Mouse (Mus musculus): Measurements from ENCODE around the gene Hivep1. TPM values are rescaled to one million over a fixed set of nuclear protein-coding genes. Genes with fewer than 3 reads are reported as not detected.
A peak's percentile ranks its signal among the peaks of the same experiment; 100 is the strongest.

Gene Hivep1
- total and polyA plus RNA-seq, 3 experiments: 2.2 to 15.9 TPM; not detected in 1

- H3K27ac ChIP-seq (ENCODE audit: control insufficient read depth, low read depth, low read length): peak overlapping the region; percentile 75
- peaks cover 0 to 20% of the 10 kb centered on the region in 2 experiments; a peak in 3 of 4 replicates for H3K36me3 ChIP-seq (ENCODE audit: control insufficient read depth in 1 of 2, insufficient read depth in 2 of 2, low read length in 2 of 2)
Observed at GRCm38 (mm10) chr13:42064257-42064656, 12.4 kb downstream of the Hivep1 start.

GRCm38 (mm10) chr13:42070236-42070635, 18.4 kb downstream of the Hivep1 start:
- Histone ChIP-seq H3K27me3 (ENCODE audit: control insufficient read depth in 1 of 2, insufficient read depth in 2 of 2, low read length in 2 of 2) (no peaks in the 10 kb centered on the region), H3K4me1 (ENCODE audit: control insufficient read depth in 1 of 2, insufficient read depth in 2 of 2, low read length in 2 of 2) (peaks cover 0 to 9% of the 10 kb centered on the region in 2 experiments; a peak in 3 of 4 replicates), H3K9me3 (replicated peaks; ENCODE audit: insufficient read depth, low read length) (no peaks in the 10 kb centered on the region), H3K36me3 (ENCODE audit: control insufficient read depth in 1 of 2, insufficient read depth in 2 of 2, low read length in 2 of 2) (peaks cover 0 to 7% of the 10 kb centered on the region in 2 experiments; a peak in 3 of 4 replicates), H3K4me3 (ENCODE audit: control insufficient read depth in 1 of 2, insufficient read depth in 1 of 2, low read depth in 2 of 2, low read length in 2 of 2) (no peak overlapping the region), H3K79me2 (ENCODE audit: control insufficient read depth, insufficient read depth, low read length, poor library complexity) (peaks cover 2% of the 10 kb centered on the region; the same call in 1 of the 2 replicates), H3K9ac (ENCODE audit: control insufficient read depth, low read depth, low read length, poor library complexity, severe bottlenecking) (no peak overlapping the region), H3K27ac (ENCODE audit: control insufficient read depth, low read depth, low read length) (no peak overlapping the region)
- no peak for DNase-seq (ENCODE audit: low read depth, low spot score)
- TF ChIP-seq KAT2A (conservative IDR thresholded peaks at IDR 0.05; ENCODE audit: low read depth, low read length): no peak
- no peak for TF ChIP-seq UBTF (IDR thresholded peaks at IDR 0.05; ENCODE audit: borderline replicate concordance, insufficient read depth, low read depth, low read length)
- no peak for TF ChIP-seq MEF2A (IDR thresholded peaks at IDR 0.05; ENCODE audit: extremely low read depth, insufficient replicate concordance, low read depth, low read length, poor library complexity, severe bottlenecking)
- TF ChIP-seq USF2 (IDR thresholded peaks at IDR 0.05; ENCODE audit: borderline replicate concordance in 1 of 2, insufficient read depth in 1 of 2, low read depth in 1 of 2, low read length in 2 of 2): no peak
- no peak for TF ChIP-seq CTCF (IDR thresholded peaks at IDR 0.05 in 2 of 3, conservative IDR thresholded peaks at IDR 0.05 in 1 of 3; ENCODE audit: control insufficient read depth in 1 of 3, insufficient read depth in 1 of 3, low read depth in 2 of 3, low read length in 3 of 3, poor library complexity in 1 of 3, severe bottlenecking in 1 of 3)
- TF ChIP-seq HCFC1 (IDR thresholded peaks at IDR 0.05; ENCODE audit: low read depth, low read length): no peak
- no peak for TF ChIP-seq MAFK (IDR thresholded peaks at IDR 0.05; ENCODE audit: borderline replicate concordance, low read depth, low read length)
- no peak for TF ChIP-seq NRF1 (IDR thresholded peaks at IDR 0.05; ENCODE audit: insufficient read depth, low read depth, low read length, poor library complexity, severe bottlenecking)
- no peak for TF ChIP-seq CHD1 (IDR thresholded peaks at IDR 0.05; ENCODE audit: low read depth, low read length)
- TF ChIP-seq CHD2 (IDR thresholded peaks at IDR 0.05; ENCODE audit: low read length): no peak
- TF ChIP-seq MAZ (IDR thresholded peaks at IDR 0.05; ENCODE audit: low read depth, low read length): no peak
- TF ChIP-seq POLR2AphosphoS5 (IDR thresholded peaks at IDR 0.05; ENCODE audit: borderline replicate concordance, low read depth, low read length): no peak
- TF ChIP-seq EP300 (IDR thresholded peaks at IDR 0.05; ENCODE audit: low read depth in 1 of 2, low read length in 2 of 2): no peak
- no peak for TF ChIP-seq SMC3 (IDR thresholded peaks at IDR 0.05; ENCODE audit: low read depth, low read length)
- no peak for TF ChIP-seq MYC (IDR thresholded peaks at IDR 0.05; ENCODE audit: low read depth, low read length)
- TF ChIP-seq GABPA (IDR thresholded peaks at IDR 0.05; ENCODE audit: low read depth, low read length): no peak
- TF ChIP-seq TBP (IDR thresholded peaks at IDR 0.05; ENCODE audit: low read depth, low read length): no peak

More at GRCm38 (mm10) chr13:42064257-42064656, 12.4 kb downstream of the Hivep1 start:
- no peaks in the 10 kb centered on the region for H3K9me3 ChIP-seq (replicated peaks; ENCODE audit: insufficient read depth, low read length)
- H3K9ac ChIP-seq (ENCODE audit: control insufficient read depth, low read depth, low read length, poor library complexity, severe bottlenecking): no peak overlapping the region
- peaks cover 15 to 20% of the 10 kb centered on the region in 2 experiments for H3K4me1 ChIP-seq (ENCODE audit: control insufficient read depth in 1 of 2, insufficient read depth in 2 of 2, low read length in 2 of 2)
- peak; percentile 81 for DNase-seq (ENCODE audit: low read depth, low spot score)
- H3K27me3 ChIP-seq (ENCODE audit: control insufficient read depth in 1 of 2, insufficient read depth in 2 of 2, low read length in 2 of 2): no peaks in the 10 kb centered on the region
- no peak overlapping the region for H3K4me3 ChIP-seq (ENCODE audit: control insufficient read depth in 1 of 2, insufficient read depth in 1 of 2, low read depth in 2 of 2, low read length in 2 of 2)
- H3K79me2 ChIP-seq (ENCODE audit: control insufficient read depth, insufficient read depth, low read length, poor library complexity): no peaks in the 10 kb centered on the region
- TF ChIP-seq TBP (IDR thresholded peaks at IDR 0.05; ENCODE audit: low read depth, low read length) (no peak), BHLHE40 (IDR thresholded peaks at IDR 0.05; ENCODE audit: borderline replicate concordance, low read depth, low read length) (0 out of 2 replicates have a peak, but pooled peaks have one; percentile 11), MYC (IDR thresholded peaks at IDR 0.05; ENCODE audit: low read depth, low read length) (0 out of 2 replicates have a peak, but pooled peaks have one; percentile 35), TAL1 (IDR thresholded peaks at IDR 0.05; ENCODE audit: low read length) (peak; percentile 90), GATA1 (IDR thresholded peaks at IDR 0.05; ENCODE audit: low read depth, low read length) (peak; percentile 83), EP300 (IDR thresholded peaks at IDR 0.05; ENCODE audit: low read depth in 1 of 2, low read length in 2 of 2) (peak; percentile 77 to 81), USF1 (IDR thresholded peaks at IDR 0.05; ENCODE audit: low read depth, low read length) (peak; percentile 69), MAZ (IDR thresholded peaks at IDR 0.05; ENCODE audit: low read depth, low read length) (no peak), RCOR1 (IDR thresholded peaks at IDR 0.05; ENCODE audit: low read depth, low read length) (0 out of 2 replicates have a peak, but pooled peaks have one; percentile 13), GABPA (IDR thresholded peaks at IDR 0.05; ENCODE audit: low read depth, low read length) (no peak), TCF12 (IDR thresholded peaks at IDR 0.05; ENCODE audit: low read depth, low read length) (peak; percentile 72), MAX (IDR thresholded peaks at IDR 0.05; ENCODE audit: low read length) (0 out of 2 replicates have a peak, but pooled peaks have one; percentile 32), ETS1 (IDR thresholded peaks at IDR 0.05; ENCODE audit: low read depth, low read length) (peak; percentile 46; the same call in 1 of the 2 replicates), SIN3A (IDR thresholded peaks at IDR 0.05; ENCODE audit: low read length) (peak; percentile 42)
